ENCODE assay signal across 35 mouse cellular contexts in genomic region chr16:81254875-81255274, GRCm38 (mm10). TPM values are rescaled to one million over a fixed set of nuclear protein-coding genes. Genes with fewer than 3 reads are reported as not detected.
"Had no signal": no experiment of that assay in that cellular context is flagged by ENCODE, and none has a peak within 500 bp of the region (broad histone marks: within the 10 kb centered on the region; RNA-seq: fewer than 3 reads in every experiment).

No protein-coding gene starts in this region.

- H3K9ac ChIP-seq: heart, embryonic 12.5 days; heart, embryonic 13.5 days; heart, embryonic 15.5 days; hindbrain, embryonic 12.5 days; hindbrain, embryonic 14.5 days; hindbrain, embryonic 15.5 days; intestine, embryonic 15.5 days; kidney, embryonic 15.5 days had no signal

- H3K4me1 ChIP-seq: heart, embryonic 10.5 days; heart, embryonic 12.5 days; heart, embryonic 13.5 days; heart, embryonic 15.5 days; hindbrain, embryonic 10.5 days; hindbrain, embryonic 12.5 days; hindbrain, embryonic 15.5 days; intestine, embryonic 15.5 days; kidney, embryonic 15.5 days had no signal

- H3K4me3 ChIP-seq: heart, adult 2 months; heart, embryonic 10.5 days; heart, embryonic 12.5 days; heart, embryonic 13.5 days; heart, embryonic 15.5 days; hindbrain, embryonic 10.5 days; hindbrain, embryonic 12.5 days; hindbrain, embryonic 15.5 days; intestine, embryonic 15.5 days; kidney, embryonic 15.5 days; layer of hippocampus, adult 2 months had no signal

- H3K36me3 ChIP-seq: heart, embryonic 10.5 days; heart, embryonic 12.5 days; heart, embryonic 13.5 days; heart, embryonic 15.5 days; hindbrain, embryonic 10.5 days; hindbrain, embryonic 12.5 days; hindbrain, embryonic 15.5 days; intestine, embryonic 15.5 days; kidney, embryonic 15.5 days had no signal

- DNase-seq: heart, adult 2 months; heart, postnatal 10 days; heart, postnatal 14 days; heart, postnatal 36 days; heart, postnatal 4 days; kidney, adult 11 months; kidney, adult 18-20 months; kidney, adult 2 months; kidney, adult 8-10 months; kidney, adult 9 months; kidney, postnatal 10 days; kidney, postnatal 14 days; kidney, postnatal 25 days; kidney, postnatal 36 days; kidney, postnatal 4 days; layer of hippocampus, adult 9-11 months; layer of hippocampus, postnatal 36 days had no signal

- H3K9me3 ChIP-seq: heart, embryonic 10.5 days; heart, embryonic 12.5 days; heart, embryonic 13.5 days; heart, embryonic 15.5 days; hindbrain, embryonic 10.5 days; hindbrain, embryonic 12.5 days; hindbrain, embryonic 15.5 days; intestine, embryonic 15.5 days; kidney, embryonic 15.5 days had no signal

- ATAC-seq: hindbrain, embryonic 16.5 days; hindbrain, postnatal 0 days; inflammation-experienced regulatory T-cells, adult 6 months; intestine, embryonic 15.5 days; intestine, embryonic 16.5 days; intestine, postnatal 0 days had no signal

- H3K27ac ChIP-seq: heart, adult 2 months; heart, embryonic 10.5 days; heart, embryonic 13.5 days; heart, embryonic 15.5 days; hindbrain, embryonic 10.5 days; hindbrain, embryonic 12.5 days; hindbrain, embryonic 14.5 days; hindbrain, embryonic 15.5 days; hindbrain, postnatal 0 days; intestine, embryonic 15.5 days; kidney, embryonic 15.5 days; kidney, postnatal 0 days; layer of hippocampus, adult 2 months had no signal

- H3K27me3 ChIP-seq: heart, embryonic 12.5 days; heart, embryonic 13.5 days; heart, embryonic 15.5 days; hindbrain, embryonic 12.5 days; hindbrain, embryonic 15.5 days; intestine, embryonic 15.5 days; kidney, embryonic 15.5 days had no signal

- H3K4me2 ChIP-seq: heart, embryonic 11.5 days; heart, embryonic 12.5 days; heart, embryonic 13.5 days; heart, embryonic 15.5 days; hindbrain, embryonic 12.5 days; hindbrain, embryonic 14.5 days; hindbrain, embryonic 15.5 days; intestine, embryonic 15.5 days; kidney, embryonic 15.5 days had no signal

RNA-seq across cellular contexts. Expression of gene Ncam2, which starts 54.4 kb away (rescaled TPM):
- polyA plus RNA-seq: inflammation-experienced regulatory T-cells, adult 6 months had no signal
